Mouse (Mus musculus): Measurements from ENCODE around the gene Sgip1. TPM values are rescaled to one million over a fixed set of nuclear protein-coding genes. Genes with fewer than 3 reads are reported as not detected.

Sgip1 gene
- total and polyA plus RNA-seq, 3 experiments: 0.33 TPM; not detected in 2

- H3K4me3 ChIP-seq (ENCODE audit: low read depth, low read length): no peak overlapping the region
- ATAC-seq (ENCODE audit: extremely low read depth, insufficient number of reproducible peaks, low FRiP score, poor library complexity, severe bottlenecking) (no peak), DNase-seq (ENCODE audit: low spot score) (no peak)
- H3K4me1 ChIP-seq (ENCODE audit: insufficient read depth, low read depth, low read length): no peaks in the 10 kb centered on the region
- peaks cover 39% of the 10 kb centered on the region for H3K9me3 ChIP-seq (replicated peaks)
- TF ChIP-seq CTCF (IDR thresholded peaks at IDR 0.05; ENCODE audit: low read depth, low read length) (no peak), POLR2AphosphoS5 (IDR thresholded peaks at IDR 0.05; ENCODE audit: insufficient replicate concordance, low read depth, low read length) (no peak), GATA2 (IDR thresholded peaks at IDR 0.05; ENCODE audit: borderline replicate concordance, low read depth, low read length) (no peak), GATA1 (IDR thresholded peaks at IDR 0.05; ENCODE audit: borderline replicate concordance, low read length) (no peak), TAL1 (conservative IDR thresholded peaks at IDR 0.05; ENCODE audit: low read depth, low read length) (no peak)
- no peaks in the 10 kb centered on the region for H3K27me3 ChIP-seq (ENCODE audit: insufficient read depth, low read length)
- no peaks in the 10 kb centered on the region for H3K36me3 ChIP-seq (replicated peaks)
These were observed 30.7 kb downstream of the Sgip1 start for GRCm38 (mm10) chr4:102771598-102772357.

DNA sequence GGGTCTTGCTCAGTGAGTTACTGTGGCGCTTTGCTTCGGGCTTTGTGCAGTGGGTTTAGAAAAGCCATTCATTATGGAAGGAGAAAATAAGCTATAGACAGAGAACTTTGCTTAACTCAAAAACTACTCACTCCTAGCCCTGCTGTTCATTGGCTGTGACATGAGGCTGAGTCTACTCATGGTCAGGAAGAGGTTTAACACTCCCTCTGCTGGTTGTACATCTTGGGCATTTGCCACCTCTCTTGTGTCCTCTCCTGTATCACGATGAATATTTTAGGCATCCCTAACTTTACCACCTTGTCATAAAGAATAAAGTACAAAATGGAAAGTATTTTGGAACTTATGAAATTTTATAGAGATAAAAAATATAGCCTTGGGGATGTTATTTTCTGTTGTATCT is 32.1 kb downstream of the Sgip1 start:
- H3K4me1 ChIP-seq (ENCODE audit: insufficient read depth, low read depth, low read length): no peaks in the 10 kb centered on the region
- DNase-seq (ENCODE audit: low spot score): no peak

GRCm38 (mm10) chr4:102773841-102774240 is 32.7 kb downstream of the Sgip1 start:
- Histone ChIP-seq H3K4me1 (ENCODE audit: insufficient read depth, low read depth, low read length) (no peaks in the 10 kb centered on the region), H3K4me3 (ENCODE audit: low read depth, low read length) (no peak overlapping the region), H3K27me3 (ENCODE audit: insufficient read depth, low read length) (no peaks in the 10 kb centered on the region), H3K9me3 (replicated peaks) (peaks cover 49% of the 10 kb centered on the region), H3K36me3 (replicated peaks) (no peaks in the 10 kb centered on the region)
- no peak for TF ChIP-seq GATA1 (IDR thresholded peaks at IDR 0.05; ENCODE audit: borderline replicate concordance, low read length)
- ATAC-seq (ENCODE audit: extremely low read depth, insufficient number of reproducible peaks, low FRiP score, poor library complexity, severe bottlenecking) (no peak), DNase-seq (ENCODE audit: low spot score) (no peak)

More for the DNA sequence above, 32.1 kb downstream of the Sgip1 start:
- Histone ChIP-seq H3K27me3 (ENCODE audit: insufficient read depth, low read length) (no peaks in the 10 kb centered on the region), H3K9me3 (replicated peaks) (peaks cover 45% of the 10 kb centered on the region), H3K4me3 (ENCODE audit: low read depth, low read length) (no peak overlapping the region), H3K36me3 (replicated peaks) (no peaks in the 10 kb centered on the region)
- no peak for ATAC-seq (ENCODE audit: extremely low read depth, insufficient number of reproducible peaks, low FRiP score, poor library complexity, severe bottlenecking)
- TF ChIP-seq POLR2AphosphoS5 (IDR thresholded peaks at IDR 0.05; ENCODE audit: insufficient replicate concordance, low read depth, low read length) (no peak), GATA2 (IDR thresholded peaks at IDR 0.05; ENCODE audit: borderline replicate concordance, low read depth, low read length) (no peak), CTCF (IDR thresholded peaks at IDR 0.05; ENCODE audit: low read depth, low read length) (no peak), TAL1 (conservative IDR thresholded peaks at IDR 0.05; ENCODE audit: low read depth, low read length) (no peak)

- DNase-seq (ENCODE audit: low spot score) (no peak), ATAC-seq (ENCODE audit: extremely low read depth, insufficient number of reproducible peaks, low FRiP score, poor library complexity, severe bottlenecking) (no peak)
- no peak overlapping the region for H3K4me3 ChIP-seq (ENCODE audit: low read depth, low read length)
- H3K27me3 ChIP-seq (ENCODE audit: insufficient read depth, low read length): no peaks in the 10 kb centered on the region
- no peaks in the 10 kb centered on the region for H3K36me3 ChIP-seq (replicated peaks)
- TF ChIP-seq CTCF (IDR thresholded peaks at IDR 0.05; ENCODE audit: low read depth, low read length) (no peak), GATA2 (IDR thresholded peaks at IDR 0.05; ENCODE audit: borderline replicate concordance, low read depth, low read length) (no peak), GATA1 (IDR thresholded peaks at IDR 0.05; ENCODE audit: borderline replicate concordance, low read length) (no peak), TAL1 (conservative IDR thresholded peaks at IDR 0.05; ENCODE audit: low read depth, low read length) (no peak), POLR2AphosphoS5 (IDR thresholded peaks at IDR 0.05; ENCODE audit: insufficient replicate concordance, low read depth, low read length) (no peak)
- H3K9me3 ChIP-seq (replicated peaks): peaks cover 52% of the 10 kb centered on the region
- no peaks in the 10 kb centered on the region for H3K4me1 ChIP-seq (ENCODE audit: insufficient read depth, low read depth, low read length)
These were observed 33.5 kb downstream of the Sgip1 start for GRCm38 (mm10) chr4:102774549-102774948.

GRCm38 (mm10) chr4:102775596-102776270 is 34.6 kb downstream of the Sgip1 start:
- no peaks in the 10 kb centered on the region for H3K27me3 ChIP-seq (ENCODE audit: insufficient read depth, low read length)
- ATAC-seq (ENCODE audit: extremely low read depth, insufficient number of reproducible peaks, low FRiP score, poor library complexity, severe bottlenecking) (no peak), DNase-seq (ENCODE audit: low spot score) (no peak)
- H3K9me3 ChIP-seq (replicated peaks): peaks cover 53% of the 10 kb centered on the region
- no peaks in the 10 kb centered on the region for H3K36me3 ChIP-seq (replicated peaks)
- no peaks in the 10 kb centered on the region for H3K4me1 ChIP-seq (ENCODE audit: insufficient read depth, low read depth, low read length)
- H3K4me3 ChIP-seq (ENCODE audit: low read depth, low read length): no peak overlapping the region
- TF ChIP-seq GATA1 (IDR thresholded peaks at IDR 0.05; ENCODE audit: borderline replicate concordance, low read length): no peak
- no peak for TF ChIP-seq GATA2 (IDR thresholded peaks at IDR 0.05; ENCODE audit: borderline replicate concordance, low read depth, low read length)
- TF ChIP-seq CTCF (IDR thresholded peaks at IDR 0.05; ENCODE audit: low read depth, low read length): no peak
- no peak for TF ChIP-seq TAL1 (conservative IDR thresholded peaks at IDR 0.05; ENCODE audit: low read depth, low read length)
- TF ChIP-seq POLR2AphosphoS5 (IDR thresholded peaks at IDR 0.05; ENCODE audit: insufficient replicate concordance, low read depth, low read length): no peak

- TF ChIP-seq CTCF (IDR thresholded peaks at IDR 0.05; ENCODE audit: low read depth, low read length) (no peak), GATA1 (IDR thresholded peaks at IDR 0.05; ENCODE audit: borderline replicate concordance, low read length) (no peak), GATA2 (IDR thresholded peaks at IDR 0.05; ENCODE audit: borderline replicate concordance, low read depth, low read length) (no peak), POLR2AphosphoS5 (IDR thresholded peaks at IDR 0.05; ENCODE audit: insufficient replicate concordance, low read depth, low read length) (no peak), TAL1 (conservative IDR thresholded peaks at IDR 0.05; ENCODE audit: low read depth, low read length) (no peak)
- no peak overlapping the region for H3K4me3 ChIP-seq (ENCODE audit: low read depth, low read length)
- DNase-seq (ENCODE audit: low spot score): no peak
These were observed 38.8 kb downstream of the Sgip1 start for GRCm38 (mm10) chr4:102779902-102780301.

More at GRCm38 (mm10) chr4:102779902-102780301, 38.8 kb downstream of the Sgip1 start:
- H3K36me3 ChIP-seq (replicated peaks): no peaks in the 10 kb centered on the region
- ATAC-seq (ENCODE audit: extremely low read depth, insufficient number of reproducible peaks, low FRiP score, poor library complexity, severe bottlenecking): no peak
- H3K9me3 ChIP-seq (replicated peaks): peaks cover 67% of the 10 kb centered on the region
- H3K4me1 ChIP-seq (ENCODE audit: insufficient read depth, low read depth, low read length): no peaks in the 10 kb centered on the region
- no peaks in the 10 kb centered on the region for H3K27me3 ChIP-seq (ENCODE audit: insufficient read depth, low read length)
